Mouse (Mus musculus) testis, adult 2 months (tissue): ENCODE results near the gene Mrpl51. TPM values are rescaled to one million over a fixed set of nuclear protein-coding genes. Genes with fewer than 3 reads are reported as not detected.

ENCODE experiments used
- H3K27ac ChIP-seq: fragments of 200-500 bp; 2 replicates; pipeline ENCODE4 v1.5.1; 2012; ENCODE audit warnings: low read depth, low read length; ENCODE audit not compliant: control insufficient read depth, insufficient read depth
- H3K27me3 ChIP-seq: fragments of 200-500 bp; 2 replicates; pipeline ENCODE4 v1.6.1; 2012; ENCODE audit warnings: mild to moderate bottlenecking, low read length, moderate library complexity; ENCODE audit not compliant: control insufficient read depth, insufficient read depth
- H3K36me3 ChIP-seq: fragments of 200-500 bp; 2 replicates; pipeline ENCODE4 v1.6.1; 2012; ENCODE audit warnings: mild to moderate bottlenecking, low read length; ENCODE audit not compliant: control insufficient read depth, insufficient read depth
- H3K4me1 ChIP-seq: fragments of 200-500 bp; 2 replicates; pipeline ENCODE4 v1.6.1; 2012; ENCODE audit warnings: low read length; ENCODE audit not compliant: control insufficient read depth, insufficient read depth
- H3K4me3 ChIP-seq: fragments of 200-500 bp; 2 replicates; pipeline ENCODE4 v1.5.1; 2012; ENCODE audit warnings: low read depth, mild to moderate bottlenecking, low read length, moderate library complexity, mixed read lengths; ENCODE audit not compliant: control insufficient read depth
- CTCF ChIP-seq: fragments of 200-500 bp; IDR thresholded peaks from 2 replicates; pipeline ENCODE4 v1.5.1; 2012; ENCODE audit warnings: low read depth, mild to moderate bottlenecking, inconsistent platforms, low read length, moderate library complexity; ENCODE audit not compliant: control insufficient read depth, insufficient read depth, insufficient replicate concordance
- POLR2A ChIP-seq: fragments of 200-500 bp; IDR thresholded peaks from 2 replicates; pipeline ENCODE4 v1.6.1; 2012; ENCODE audit warnings: low read depth, mild to moderate bottlenecking, inconsistent platforms, low read length, moderate library complexity; ENCODE audit not compliant: control insufficient read depth
- polyA plus RNA-seq: library from polyadenylated mRNA; depleted of rRNA; stranded (reverse); fragments of >200 nt; gene quantifications from 2 replicates; pipeline ENCODE4 v1.2.3, GENCODE M21; 2012; rRNA removed

Mrpl51 gene
- 171 and 194 TPM in 2 replicates for polyA plus RNA-seq

DNA sequence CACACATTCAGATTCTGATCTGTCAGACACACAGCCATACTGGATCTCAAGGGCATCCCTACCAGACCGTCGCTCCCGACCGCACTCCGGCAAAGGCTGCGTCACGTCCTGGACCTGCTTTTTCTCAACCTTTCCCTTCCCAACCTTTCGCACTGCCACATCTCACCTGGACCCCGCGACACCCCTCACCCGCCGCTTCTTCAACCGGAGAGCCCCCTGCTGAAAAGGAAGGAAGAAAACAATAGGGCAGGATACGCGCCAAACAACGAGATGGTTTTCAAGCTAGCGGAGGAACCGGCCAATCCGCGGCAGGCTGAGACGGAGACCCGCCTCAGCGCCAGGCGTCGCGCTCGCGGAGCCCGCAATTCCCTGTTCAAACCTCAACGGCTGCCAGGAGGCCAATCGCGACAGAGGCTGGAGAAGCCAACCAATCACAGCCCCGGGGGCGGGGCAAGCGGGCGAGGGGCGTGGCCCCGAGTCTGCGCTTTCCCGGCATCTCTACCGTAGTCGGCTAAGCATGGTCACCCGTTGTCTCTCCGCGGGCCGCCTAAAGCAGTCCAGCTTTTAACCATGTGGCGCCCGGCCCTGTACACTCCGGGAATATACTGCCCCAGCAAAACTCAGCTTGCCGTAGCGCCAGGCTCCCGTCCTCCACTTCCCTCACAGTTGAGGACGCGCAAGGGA lies at the start of gene Mrpl51, which contains the start of gene Ncapd2:
Gene Mrpl51, plus strand, starts transcription at position 470 of the 684 bp plus-strand sequence.
Gene Ncapd2, minus strand, starts transcription at position 370 of the 684 bp plus-strand sequence.
- no peak for TF ChIP-seq CTCF
- peak; percentile 90 for TF ChIP-seq POLR2A
- Histone ChIP-seq H3K36me3 (peaks cover 1% of the 10 kb centered on the region), H3K4me3 (peak within 1 kb of the TSS; percentile 89), H3K27ac (peak within 1 kb of the TSS; percentile 97), H3K27me3 (no peaks in the 10 kb centered on the region), H3K4me1 (no peaks in the 10 kb centered on the region)

DNA sequence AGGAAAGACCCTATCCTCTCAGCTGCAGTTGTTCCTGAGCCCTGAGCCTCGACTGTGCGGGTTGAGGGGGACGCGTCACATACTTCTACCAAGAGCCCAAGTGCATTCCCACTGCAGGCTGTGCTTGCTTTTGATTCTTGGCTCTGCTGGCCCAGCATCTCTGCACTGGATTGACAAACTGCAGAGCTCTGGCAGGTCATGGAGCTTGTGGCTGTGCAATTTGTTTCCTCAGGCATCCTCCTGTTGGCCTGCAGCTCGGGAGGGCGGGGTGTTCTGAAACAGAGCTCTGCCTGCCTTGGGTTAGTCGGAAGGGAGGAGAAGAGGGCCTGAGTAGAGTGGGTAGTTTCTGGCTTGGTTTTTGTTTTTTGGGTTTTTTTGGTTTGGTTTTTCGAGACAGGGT lies 49.2 kb upstream of the Mrpl51 start:
- Histone ChIP-seq H3K27me3 (no peaks in the 10 kb centered on the region), H3K27ac (no peak overlapping the region), H3K4me1 (peaks cover 14% of the 10 kb centered on the region), H3K4me3 (no peak overlapping the region), H3K36me3 (no peaks in the 10 kb centered on the region; the same call in 1 of the 2 replicates)
- no peak for TF ChIP-seq POLR2A
- no peak for TF ChIP-seq CTCF

DNA sequence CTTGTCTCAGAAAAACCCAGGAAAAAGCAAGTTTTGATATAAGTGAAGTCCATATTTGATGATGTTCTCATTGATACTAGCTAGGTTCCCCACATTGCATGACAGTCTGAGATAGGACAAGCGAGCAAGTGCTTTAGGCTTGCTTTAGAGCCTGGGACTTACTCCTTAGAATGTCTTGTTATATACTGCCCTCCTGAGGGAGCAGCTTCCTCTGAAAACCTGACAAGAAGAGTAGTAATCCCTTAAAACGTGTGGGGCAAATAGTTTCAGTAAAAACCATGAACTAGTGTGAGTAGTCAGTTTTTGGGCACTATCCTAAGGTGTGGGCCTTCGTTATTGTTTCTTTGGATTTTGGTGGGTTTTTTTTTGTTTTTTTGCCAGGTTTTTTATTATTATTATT lies 48.5 kb upstream of the Mrpl51 start:
- H3K4me1 ChIP-seq, result peaks cover 14% of the 10 kb centered on the region
- no peak overlapping the region for H3K4me3 ChIP-seq
- no peaks in the 10 kb centered on the region for H3K27me3 ChIP-seq
- no peak for TF ChIP-seq CTCF
- TF ChIP-seq POLR2A, result no peak
- H3K36me3 ChIP-seq, result no peaks in the 10 kb centered on the region; the same call in 1 of the 2 replicates
- no peak overlapping the region for H3K27ac ChIP-seq

DNA sequence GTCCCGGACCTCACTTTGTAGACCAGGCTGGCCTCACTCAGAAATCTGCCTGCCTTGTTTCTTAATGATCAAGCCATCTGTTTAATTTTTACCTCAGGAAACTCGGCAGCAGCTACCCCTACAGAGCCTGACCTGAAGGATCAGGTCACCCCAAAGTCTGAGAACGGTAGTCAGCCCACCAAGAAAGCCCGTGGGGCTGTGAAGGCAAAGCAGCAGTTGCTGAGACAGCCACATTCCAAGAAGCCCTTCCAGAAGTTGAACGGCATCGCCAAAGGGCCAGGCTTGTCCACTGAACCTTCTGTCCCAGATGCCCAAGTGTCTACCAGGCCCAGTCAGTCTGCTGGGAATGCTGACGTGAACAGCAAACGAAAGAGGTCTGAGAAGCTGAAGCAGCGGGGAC lies 47.7 kb upstream of the Mrpl51 start:
- H3K27ac ChIP-seq, result no peak overlapping the region
- TF ChIP-seq CTCF, result no peak
- no peak for TF ChIP-seq POLR2A
- no peaks in the 10 kb centered on the region; the same call in 1 of the 2 replicates for H3K36me3 ChIP-seq
- H3K4me3 ChIP-seq, result no peak overlapping the region
- peaks cover 20% of the 10 kb centered on the region for H3K4me1 ChIP-seq
- H3K27me3 ChIP-seq, result no peaks in the 10 kb centered on the region

DNA sequence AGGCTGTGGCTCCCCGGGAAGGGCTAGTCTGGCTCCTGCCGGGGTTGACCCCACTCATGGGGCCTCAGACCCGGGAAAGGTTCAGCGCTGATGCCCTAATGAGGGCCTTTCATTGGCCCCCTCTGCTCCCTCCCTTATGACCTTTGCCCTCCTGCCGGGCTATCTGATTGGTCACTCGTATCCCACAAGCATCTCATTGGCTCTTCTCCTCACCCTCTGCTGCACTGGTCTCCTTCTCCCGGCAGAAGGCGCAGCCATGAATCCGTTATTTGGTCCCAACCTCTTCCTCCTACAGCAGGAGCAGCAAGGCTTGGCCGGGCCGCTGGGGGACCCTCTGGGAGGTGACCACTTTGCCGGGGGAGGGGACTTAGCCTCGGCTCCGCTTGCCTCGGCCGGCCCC lies 46.6 kb upstream of the Mrpl51 start, which contains the start of gene Iffo1:
Gene Iffo1, plus strand, starts transcription at position 241 of the 400 bp plus-strand sequence.
- peak within 1 kb of the TSS; percentile 90 for H3K4me3 ChIP-seq
- no peaks in the 10 kb centered on the region; the same call in 1 of the 2 replicates for H3K36me3 ChIP-seq
- H3K27ac ChIP-seq, result peak within 1 kb of the TSS; percentile 96
- no peaks in the 10 kb centered on the region for H3K27me3 ChIP-seq
- peak; percentile 97 for TF ChIP-seq POLR2A
- TF ChIP-seq CTCF, result peak; percentile 31; the same call in 1 of the 2 replicates
- H3K4me1 ChIP-seq, result peaks cover 23% of the 10 kb centered on the region

DNA sequence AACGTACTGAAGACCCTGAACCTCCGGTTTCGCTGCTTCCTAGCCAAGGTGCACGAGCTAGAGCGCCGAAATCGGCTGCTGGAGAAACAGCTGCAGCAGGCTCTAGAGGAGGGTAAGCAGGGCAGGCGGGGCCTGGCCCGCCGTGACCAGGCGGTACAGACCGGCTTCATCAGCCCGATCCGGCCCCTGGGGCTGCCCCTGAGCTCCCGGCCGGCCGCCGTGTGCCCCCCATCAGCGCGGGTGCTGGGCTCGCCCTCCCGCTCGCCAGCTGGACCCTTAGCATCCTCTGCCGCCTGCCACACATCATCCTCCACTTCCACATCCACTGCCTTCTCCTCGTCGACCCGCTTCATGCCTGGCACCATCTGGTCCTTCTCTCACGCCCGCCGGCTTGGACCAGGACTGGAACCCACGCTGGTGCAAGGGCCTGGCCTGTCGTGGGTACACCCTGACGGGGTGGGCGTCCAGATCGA lies 46.1 kb upstream of the Mrpl51 start:
- Histone ChIP-seq H3K36me3 (no peaks in the 10 kb centered on the region; the same call in 1 of the 2 replicates), H3K4me3 (peak overlapping the region; percentile 90), H3K27me3 (no peaks in the 10 kb centered on the region), H3K4me1 (peaks cover 23% of the 10 kb centered on the region), H3K27ac (peak overlapping the region; percentile 96)
- no peak; the same call in 1 of the 2 replicates for TF ChIP-seq POLR2A

DNA sequence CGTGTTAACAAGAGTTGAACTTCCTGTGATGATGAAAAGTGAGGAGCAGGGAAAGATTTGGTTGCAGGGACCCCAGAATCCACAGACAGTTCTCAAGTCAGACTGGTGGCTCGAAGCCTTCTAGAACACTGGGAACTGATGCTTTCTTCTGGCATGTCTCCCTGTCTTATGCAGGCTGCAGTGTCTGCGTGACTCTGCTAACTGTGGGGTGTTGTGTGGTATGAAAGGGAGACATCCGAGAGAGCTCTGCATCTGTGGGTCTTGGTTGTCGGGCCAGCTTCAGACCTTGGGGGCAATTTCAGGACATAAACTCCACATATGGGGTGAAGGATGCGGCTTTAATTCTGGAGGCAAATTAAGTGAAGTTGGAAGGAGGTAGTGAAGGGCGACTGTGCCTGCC lies 45.5 kb upstream of the Mrpl51 start:
- H3K27me3 ChIP-seq, result no peaks in the 10 kb centered on the region
- H3K27ac ChIP-seq, result peak overlapping the region; percentile 69
- peaks cover 1% of the 10 kb centered on the region for H3K36me3 ChIP-seq
- H3K4me3 ChIP-seq, result peak overlapping the region; percentile 90
- peaks cover 23% of the 10 kb centered on the region for H3K4me1 ChIP-seq
- TF ChIP-seq CTCF (no peak), POLR2A (no peak)
